Mouse (Mus musculus) liver, adult 2 months (tissue): ENCODE data around the gene Hcrtr1.

Experiments
- CTCF ChIP-seq: fragments of 200-500 bp; IDR thresholded peaks from 2 replicates; pipeline ENCODE4 v1.5.1; 2011; ENCODE audit warnings: low read depth, low read length, control low read depth
- POLR2A ChIP-seq: fragments of 200-500 bp; IDR thresholded peaks from 2 replicates; pipeline ENCODE4 v1.6.1; 2011; ENCODE audit warnings: low read length, control low read depth; ENCODE audit not compliant: insufficient read depth; ENCODE audit errors: extremely low read depth

GRCm38 (mm10) chr4:130095137-130095536 lies 44.0 kb downstream of the Hcrtr1 start:
- TF ChIP-seq CTCF (no peak), POLR2A (no peak)
